Mouse (Mus musculus): Measurements from ENCODE around the gene Ttyh1.

The Ttyh1 gene

DNA sequence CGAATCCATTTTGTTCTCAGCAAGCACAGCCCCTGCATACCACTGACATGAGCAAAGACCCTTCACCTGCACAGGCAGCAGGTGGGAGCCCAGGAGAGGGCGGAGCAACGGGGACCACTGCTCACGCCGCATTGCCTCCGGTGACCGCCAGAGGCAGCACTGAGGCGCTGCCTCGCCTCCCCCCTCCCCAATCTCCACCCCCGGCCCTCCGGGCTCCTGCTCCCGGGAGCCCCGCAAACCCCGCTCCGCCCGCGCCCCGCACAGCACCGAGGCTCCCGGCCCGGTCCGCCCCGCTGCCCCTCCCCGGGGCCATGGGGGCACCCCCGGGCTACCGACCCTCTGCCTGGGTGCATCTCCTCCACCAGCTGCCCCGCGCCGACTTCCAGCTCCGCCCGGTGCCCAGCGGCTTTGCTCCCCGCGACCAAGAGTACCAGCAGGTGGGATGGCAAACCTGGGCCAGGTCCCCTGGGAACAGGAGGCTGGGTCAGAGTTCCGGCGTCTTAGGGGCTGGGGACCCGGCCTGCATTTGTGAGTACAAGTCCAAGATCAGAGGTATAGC is at the start of gene Ttyh1:
Gene Ttyh1, plus strand, starts transcription at position 65 of the 559 bp plus-strand sequence.
- no peak for DNase-seq (ENCODE audit: low spot score)

DNA sequence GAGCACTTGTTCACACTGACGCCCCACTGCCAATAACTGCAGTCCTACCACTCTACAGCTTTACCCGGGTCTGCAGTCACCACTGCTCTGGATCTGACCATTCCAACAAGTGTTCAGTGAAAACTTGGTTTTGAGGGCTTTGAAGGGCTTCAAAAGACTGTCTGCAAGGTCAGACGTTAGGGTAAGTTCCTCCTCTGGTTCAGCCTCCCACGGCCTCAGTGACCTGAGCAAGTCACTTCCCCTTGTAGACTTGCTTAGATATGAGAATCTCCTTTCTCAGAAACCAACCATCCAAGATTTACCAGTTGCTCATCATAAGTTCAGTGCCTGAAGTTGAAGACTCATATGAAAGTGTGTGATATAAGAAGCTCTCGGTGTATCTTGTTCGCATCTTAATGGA is 48.1 kb upstream of the Ttyh1 start:
- no peak for DNase-seq (ENCODE audit: low spot score)

DNA sequence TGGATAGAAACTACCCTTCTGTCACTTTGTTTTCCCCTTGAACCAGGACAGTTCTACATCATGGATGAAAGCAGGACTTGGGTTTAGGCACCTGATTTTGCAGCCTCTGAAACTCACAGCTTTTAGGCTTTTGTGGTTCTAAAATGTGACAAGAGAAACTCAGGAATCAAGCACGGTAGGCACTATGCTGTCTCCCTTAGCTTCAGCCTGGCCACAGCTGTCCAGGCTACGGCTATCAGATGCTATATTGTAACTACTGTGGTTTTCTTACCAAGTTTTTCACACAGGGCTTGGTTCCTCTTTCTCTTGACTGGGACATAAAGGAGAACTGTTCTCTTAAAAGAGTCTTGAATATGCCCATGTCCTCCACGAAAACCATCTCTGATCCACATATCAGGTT is 46.1 kb upstream of the Ttyh1 start:
- DNase-seq (ENCODE audit: low spot score): no peak

DNA sequence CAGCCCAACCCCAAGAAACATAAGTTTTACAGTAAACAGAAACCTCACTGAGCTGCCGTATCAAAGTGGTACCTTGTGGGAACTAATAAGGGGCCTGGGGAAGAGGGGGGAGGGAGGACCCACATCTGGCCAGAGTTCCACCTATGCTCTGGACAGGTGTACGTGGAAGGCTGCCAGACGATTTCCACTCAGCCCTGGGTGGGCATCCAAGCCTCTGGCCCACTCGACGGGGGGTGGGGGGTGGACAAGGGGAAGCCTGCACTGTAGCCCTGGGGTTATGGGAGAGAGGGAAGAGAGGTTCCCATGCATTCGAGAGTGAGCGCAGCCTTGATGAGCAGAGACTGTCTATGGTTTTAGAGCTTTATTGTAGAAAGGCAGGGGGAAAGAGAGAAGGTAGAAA is 39.7 kb upstream of the Ttyh1 start:
- no peak for DNase-seq (ENCODE audit: low spot score)

DNA sequence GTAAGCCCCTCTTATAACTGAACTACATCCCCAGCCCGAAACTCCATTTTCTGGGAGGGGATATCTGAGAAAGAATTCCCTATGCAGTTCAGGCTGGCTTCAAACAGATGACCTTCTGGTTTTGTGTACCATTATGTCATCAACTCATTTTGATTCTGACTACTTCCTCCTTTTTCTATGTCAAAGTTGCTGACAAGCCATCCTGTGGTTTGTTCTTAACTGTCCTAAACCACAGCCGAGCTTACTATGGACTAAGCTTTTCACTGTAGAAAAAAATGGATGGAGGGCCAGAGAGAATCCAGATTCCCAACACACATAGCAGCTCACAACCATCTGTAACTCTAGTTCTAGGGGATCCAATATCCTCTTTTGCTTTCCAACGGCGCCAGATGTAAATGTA is 38.7 kb upstream of the Ttyh1 start:
- DNase-seq (ENCODE audit: low spot score): no peak

DNA sequence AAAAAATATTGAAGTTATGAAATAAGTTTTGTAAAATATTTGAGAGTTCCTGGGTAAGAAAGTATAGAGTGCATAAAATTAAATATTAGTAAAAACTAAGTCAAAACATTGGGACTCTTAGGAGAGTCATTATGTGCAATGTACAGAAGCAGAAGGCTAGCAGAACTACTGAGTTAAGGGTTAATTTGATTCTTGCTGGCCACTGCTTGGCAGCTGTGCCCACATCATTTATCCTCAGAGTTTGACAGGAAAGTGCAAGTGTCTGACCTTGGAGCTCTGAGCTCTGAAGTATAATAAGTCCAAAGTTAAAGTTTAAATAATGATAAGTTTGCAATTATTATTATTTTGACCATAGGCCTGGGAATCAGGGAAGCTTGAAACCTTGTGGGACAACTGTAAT is 37.5 kb upstream of the Ttyh1 start:
- peak; percentile 18 for DNase-seq (ENCODE audit: low spot score)

DNA sequence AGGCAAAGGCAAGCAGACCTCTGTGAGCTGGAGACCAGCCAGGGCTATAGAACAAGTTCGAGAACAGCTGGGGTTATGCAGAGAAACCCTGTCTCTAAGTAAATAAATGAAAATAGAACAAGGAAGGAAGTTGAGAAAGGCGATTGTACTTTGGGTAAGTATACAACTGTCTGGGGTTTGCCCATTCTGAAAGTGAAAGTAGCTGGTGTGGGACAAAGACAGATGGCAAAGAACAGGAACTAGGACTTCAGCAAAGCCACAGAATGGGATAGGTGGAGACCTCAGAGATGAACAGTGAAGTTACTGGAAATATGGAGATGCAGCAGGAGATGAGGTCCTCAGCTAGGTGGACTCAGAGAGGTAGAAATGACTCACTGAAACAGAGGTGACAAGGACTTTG is 36.4 kb upstream of the Ttyh1 start:
- peak; percentile 61 for DNase-seq (ENCODE audit: low spot score)

DNA sequence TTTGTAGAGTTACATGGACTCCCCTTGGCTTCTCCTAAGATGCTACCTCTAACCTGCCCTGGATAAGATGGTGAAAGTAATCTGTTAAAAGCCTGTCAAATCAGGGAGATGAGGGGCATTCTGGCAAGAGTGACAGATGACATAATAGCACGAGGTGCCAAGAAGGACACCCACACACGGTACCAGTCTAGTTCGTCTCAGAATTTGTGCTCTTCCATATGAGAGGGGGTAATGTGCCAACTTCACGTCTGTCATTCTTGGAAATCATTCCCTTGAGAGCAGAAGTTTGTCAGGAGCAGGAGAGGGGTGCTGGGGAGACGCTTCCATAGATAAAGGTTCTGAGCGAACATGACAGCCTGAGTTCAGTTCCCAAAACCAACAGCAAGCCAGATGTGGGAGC is 35.0 kb upstream of the Ttyh1 start:
- no peak for DNase-seq (ENCODE audit: low spot score)

DNA sequence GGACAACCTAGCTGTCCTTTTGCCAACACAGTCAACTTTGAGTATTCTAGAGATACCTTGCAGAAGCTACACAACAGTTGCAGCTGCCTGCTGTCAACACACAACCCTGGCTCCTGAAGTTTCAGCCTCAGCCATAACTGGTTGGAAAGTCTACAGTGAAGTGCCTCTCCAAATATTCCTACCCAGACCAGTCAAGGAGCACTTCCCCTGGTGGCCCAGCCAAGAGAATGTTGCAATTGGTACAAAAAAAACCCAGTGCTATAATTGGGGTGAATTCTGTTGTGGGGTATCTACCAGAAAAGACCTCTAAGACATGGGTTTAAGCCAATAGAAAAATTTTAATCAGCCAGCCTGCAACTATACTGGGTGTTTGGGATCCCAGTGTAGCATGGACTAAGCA is 33.6 kb upstream of the Ttyh1 start:
- DNase-seq (ENCODE audit: low spot score): no peak

DNA sequence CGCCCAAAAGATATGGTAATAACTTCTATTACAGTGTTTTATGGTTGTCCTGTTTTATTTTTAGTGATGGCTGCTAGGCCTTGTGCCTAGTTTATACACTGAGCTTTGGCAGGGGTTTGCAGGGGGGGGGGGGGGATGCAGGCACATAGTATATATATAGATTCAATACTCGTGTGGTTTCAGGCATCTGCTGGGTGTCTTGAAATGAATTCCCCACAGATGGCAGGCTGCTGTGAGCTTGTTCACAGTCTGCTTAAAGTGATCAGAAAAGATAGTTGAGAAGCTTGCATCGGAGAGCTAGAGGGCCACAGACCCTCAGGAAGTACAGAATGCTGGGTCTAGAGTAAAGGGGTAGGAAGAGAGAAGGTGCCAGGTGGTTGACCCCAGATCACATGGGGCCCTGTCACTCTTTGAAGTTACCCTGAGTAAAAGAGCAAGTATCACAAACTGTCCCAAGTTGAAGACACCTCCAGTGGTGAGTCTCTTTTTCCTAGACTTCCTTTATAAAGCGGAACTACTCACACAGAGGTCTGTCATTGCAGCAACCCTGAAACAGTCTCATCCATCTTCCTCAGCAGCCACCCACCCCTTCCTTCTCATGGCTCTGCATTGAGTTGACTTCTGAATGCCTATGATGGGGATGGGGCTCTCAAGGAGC is 31.8 kb upstream of the Ttyh1 start:
- no peak for DNase-seq (ENCODE audit: low spot score)

DNA sequence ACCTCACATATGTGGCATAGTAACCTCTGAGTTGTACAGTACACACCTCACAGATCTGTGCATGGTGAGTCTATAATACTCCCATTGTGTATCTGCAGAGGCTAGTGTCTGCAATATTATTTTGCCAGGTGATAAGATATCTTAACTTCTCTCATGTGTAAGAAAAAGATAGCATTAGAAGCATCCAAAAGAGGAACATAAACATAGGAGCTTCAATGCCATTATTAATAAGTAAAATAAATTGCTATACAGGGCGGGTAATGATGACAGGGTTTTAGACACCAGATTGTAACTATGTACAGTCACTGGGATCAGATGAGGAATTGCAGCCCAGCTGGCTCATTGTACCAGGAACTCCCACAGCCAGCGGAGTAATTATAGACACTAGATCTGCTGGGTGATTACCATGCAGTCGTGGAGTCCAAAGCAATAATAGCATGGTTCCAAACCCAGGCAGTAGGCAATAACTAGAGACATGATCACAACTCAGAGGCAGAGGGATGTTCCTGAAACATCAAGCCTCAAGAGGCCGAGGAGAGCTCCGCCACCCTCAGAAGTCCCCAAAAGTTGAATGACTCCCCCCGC is 31.2 kb upstream of the Ttyh1 start:
- no peak for DNase-seq (ENCODE audit: low spot score)

DNA sequence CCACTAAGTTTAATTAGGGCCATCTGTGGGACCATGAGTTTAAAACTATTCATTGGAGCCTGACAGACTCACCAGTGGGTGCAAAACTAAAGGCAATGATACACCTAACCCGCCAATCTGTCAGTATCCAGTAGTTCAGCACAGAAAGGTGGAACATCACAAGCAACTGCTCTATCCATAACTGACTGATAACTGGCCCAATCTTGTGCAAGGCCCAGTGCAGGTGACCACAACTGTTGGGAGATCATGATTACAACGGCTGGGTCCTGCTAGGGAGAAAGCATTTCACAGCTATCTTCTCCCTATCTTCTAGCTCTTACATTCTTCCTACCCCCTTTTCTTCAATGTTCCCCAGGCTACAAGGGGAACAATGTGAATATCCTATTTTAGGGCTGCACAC is 30.5 kb upstream of the Ttyh1 start:
- no peak for DNase-seq (ENCODE audit: low spot score)

DNA sequence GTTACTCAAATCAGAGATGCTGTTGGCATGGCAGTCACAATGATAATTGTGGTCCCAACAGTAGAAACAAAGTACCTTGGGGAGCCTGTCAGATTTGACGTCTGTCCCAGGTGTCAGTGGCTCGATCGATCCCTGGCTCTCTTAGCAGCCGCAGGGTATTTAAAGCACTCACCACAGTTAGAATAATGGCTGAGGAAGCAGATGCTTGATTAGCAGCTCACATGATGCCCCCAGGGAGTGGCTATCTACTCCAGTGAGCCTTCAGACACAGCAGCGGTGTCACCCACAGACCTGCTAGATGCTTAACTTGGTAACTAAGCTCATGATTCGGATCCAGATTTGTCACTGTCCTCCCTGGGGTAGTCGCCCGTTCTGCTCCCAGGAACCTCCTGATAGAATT is 28.0 kb upstream of the Ttyh1 start:
- no peak for DNase-seq (ENCODE audit: low spot score)

DNA sequence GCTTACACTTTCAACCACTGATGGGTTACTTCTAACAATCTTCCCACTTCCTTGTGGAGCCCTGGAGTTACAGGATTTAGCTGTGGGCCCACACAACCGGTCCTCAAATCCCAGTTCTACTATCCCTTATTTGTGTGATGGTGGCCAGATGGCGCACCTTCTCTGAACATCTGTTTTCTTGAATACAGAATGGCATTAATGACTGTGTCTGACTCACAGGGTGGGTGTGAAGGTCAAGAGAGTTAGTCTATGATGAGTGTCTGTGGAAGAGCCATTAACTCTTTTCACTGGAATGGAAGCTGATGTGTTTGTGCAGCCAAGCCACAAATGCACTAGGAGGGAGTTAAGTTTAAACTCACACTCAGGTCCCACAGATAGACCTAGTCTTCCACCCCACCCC is 20.9 kb upstream of the Ttyh1 start:
- no peak for DNase-seq (ENCODE audit: low spot score)

DNA sequence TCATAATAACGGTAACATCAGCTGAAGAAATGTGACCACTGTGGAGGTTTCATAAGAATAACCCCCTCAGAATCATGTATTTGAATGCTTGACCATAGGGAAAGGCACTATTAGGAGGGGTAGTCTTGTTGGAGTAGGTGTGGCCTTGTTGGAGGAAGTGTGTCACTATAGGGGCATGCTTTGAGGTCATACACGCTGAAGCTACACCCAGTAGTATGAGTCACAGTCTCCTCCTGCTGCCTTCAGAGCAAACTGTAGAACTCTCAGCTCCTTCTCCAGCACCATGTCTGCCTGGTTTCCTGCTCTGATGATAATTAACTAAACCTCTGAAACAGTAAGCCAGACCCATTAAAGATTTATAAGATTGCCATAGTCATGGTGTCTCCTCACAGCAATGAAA is 20.4 kb upstream of the Ttyh1 start:
- no peak for DNase-seq (ENCODE audit: low spot score)

DNA sequence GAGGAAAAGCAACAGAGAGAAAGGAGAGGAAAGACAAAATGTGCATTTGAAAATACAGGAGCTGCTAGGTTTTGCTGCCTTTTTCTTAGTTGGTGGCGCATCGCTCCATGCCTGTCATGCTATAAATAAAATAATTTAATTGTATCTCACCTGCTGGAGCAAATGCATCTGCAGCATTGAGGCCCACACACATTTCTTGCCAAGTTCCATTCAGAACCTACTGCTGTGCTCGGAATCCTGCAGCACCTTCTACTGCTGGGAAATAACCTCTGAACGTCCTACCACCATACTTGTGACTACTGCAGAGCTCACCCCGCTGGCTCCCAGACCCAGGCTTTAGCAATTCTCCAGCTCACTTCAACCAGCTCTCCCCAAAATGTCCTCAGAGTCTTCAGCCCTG is 18.1 kb upstream of the Ttyh1 start:
- DNase-seq (ENCODE audit: low spot score): no peak

DNA sequence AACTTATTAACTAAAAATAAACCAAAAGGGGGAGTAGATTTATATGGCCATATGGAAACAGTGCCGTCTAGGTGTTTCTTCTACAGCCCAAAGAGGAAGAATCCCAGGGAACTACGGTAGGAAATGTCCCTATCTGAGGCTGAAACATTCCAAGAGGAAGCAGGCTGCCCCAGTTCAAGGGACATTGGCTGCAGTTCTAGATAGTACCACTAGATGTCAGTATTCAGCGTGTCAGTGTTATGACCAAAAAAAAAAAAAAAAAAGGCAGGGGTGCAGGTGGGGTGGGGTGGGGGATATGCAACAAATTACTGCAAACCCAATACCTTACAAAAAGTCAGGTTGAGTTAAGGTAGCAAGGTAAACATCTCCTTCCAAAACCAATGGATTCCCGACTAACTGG is 15.8 kb upstream of the Ttyh1 start:
- DNase-seq (ENCODE audit: low spot score): peak; percentile 67

DNA sequence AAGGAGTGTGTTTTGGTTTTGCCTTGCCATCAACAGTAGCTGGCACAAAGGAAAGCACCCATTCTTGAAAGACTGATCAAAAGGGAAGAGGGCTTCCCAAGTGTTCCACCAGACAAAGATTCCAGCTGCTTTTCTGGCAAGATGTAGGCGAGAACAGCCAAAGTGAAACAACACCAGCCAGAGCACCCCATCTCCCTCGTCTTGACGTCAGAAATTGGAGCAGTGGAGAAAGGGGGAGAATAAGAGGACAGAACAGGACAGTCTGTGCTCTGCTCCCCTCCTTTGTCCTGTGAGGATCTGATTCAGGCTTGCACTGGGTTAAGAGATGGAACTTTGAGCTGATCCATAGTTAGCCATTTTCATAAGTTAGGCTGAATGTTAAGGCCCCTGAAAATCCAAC is 7.4 kb upstream of the Ttyh1 start:
- no peak for DNase-seq (ENCODE audit: low spot score)

DNA sequence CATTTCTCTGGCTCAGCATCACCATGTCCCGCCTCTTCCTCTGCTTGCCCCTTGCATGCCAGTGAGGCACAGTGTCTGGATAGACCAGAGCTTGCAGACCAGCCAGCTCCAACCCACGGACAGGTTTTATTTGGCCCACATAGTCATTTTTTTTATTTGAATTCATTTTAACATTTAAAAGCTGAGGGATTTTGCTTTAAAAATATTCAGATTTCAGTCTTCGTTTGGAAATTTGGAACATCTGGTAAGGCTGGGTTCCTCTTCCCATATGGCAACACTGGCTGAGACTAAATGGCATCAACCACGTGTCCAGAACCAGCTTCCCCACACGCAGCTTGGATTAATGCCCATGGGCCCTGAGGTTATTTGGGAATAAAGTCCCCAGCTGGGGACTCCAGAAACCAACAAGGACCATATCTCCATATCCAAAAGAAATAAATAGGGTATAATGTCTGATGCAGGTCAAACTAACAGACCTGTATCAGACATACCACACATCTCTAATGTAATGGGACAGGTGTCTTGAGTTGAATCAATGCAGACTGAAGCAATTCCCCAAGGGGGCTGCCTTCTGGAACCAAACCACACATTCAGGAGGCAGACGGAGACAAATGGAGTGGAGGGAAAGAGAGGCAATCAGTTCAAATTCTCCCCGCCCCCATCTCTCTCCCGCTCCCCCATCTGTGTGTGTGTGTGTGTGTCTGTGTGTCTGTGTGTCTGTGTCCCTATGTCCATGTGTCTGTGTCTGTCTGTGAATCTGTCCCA is 2.0 kb upstream of the Ttyh1 start:
- no peak for DNase-seq (ENCODE audit: low spot score)

DNA sequence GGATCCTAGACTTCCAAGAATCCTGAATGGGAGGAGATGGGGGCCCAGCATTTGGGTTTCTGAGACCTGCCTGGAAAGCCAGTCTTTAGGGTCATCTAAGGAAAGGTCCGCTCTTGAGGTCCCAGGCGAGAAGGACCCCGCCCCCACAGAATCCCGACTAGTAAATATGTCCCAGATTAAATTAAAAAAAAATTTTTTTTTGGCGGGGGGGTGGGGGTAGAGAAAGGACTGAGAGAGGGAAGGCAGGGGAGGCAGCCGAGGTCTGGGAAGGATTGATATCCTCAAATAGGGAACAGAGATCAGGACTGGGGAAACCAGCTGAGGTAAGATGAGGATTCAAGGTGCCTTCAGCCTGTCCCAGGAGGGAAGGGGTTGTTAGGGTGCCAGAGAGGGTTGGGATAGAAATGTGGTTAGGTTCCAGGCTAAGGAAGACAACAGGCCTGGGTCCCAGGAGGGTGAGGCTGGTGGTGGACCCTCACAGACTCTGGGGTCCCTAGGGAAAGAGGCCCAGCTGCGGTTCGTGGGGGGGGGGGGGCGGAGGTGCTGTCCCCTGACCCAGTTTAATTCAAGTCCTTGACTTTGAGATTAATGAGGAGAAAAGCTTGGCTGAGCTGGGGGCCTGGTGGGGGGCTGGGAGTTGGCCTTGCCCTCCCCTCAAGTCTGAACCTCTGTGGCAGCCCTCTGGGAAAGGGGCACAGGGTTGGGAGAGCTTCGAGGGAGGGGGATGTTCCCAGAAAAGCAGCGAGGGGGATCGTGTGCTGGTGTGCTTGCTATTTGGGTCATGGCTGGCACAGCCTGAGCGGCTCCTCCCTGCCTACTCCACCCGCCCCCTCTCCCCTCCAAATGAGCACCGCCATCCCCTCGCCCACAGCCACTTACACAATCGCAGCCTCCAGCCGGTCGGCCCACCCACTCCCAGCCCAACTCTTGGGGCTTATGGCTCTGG is 1.0 kb downstream of the Ttyh1 start:
- DNase-seq (ENCODE audit: low spot score): no peak

DNA sequence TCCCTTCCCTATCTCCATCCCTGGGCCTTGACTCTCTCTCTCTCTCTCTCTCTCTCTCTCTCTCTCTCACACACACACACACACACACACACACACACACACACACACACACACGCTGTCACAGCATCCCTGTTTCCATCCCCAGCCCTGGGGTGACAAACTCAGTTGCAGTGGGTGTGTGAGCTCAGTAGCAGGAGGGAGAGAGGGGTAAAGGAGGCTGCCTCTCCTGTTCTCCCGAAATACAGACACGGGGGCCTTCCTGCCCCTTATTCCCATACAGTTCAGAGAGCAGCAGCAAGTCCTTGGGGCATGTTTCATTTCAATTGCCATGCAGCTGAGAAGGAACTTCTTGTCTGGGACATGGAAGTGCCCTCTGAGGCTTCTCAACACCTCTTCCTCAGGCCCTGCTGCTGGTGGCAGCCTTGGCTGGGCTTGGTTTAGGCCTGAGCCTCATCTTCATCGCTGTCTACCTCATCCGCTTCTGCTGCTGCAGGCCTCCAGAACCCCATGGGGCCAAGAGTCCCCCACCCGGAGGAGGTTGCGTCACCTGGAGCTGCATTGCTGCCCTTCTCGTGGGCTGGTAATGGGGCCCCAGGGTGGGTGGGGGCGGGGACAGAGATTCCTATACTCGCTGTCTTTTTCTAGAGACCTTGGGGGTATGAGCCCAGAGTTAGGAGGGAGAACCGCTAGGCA is 3.0 kb downstream of the Ttyh1 start:
- DNase-seq (ENCODE audit: low spot score): no peak

DNA sequence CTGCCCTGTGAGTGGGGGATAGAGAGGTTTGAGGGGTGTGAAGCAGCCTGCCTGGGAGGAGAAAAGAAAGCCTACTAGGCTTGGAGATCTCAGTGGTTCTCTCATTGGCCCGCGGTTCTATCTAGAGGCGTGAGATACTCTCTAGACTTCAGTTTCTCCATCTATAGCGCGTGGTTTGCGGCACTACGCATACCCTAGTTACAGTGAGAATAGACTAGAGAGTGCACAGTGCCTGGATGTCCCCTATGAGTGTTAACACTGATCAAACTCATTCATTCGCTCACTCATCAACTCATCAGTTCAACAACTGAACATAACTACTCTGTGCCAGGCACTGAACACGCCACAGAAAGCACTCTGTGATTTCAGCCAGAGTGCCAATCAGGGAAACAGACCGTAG is 3.6 kb downstream of the Ttyh1 start:
- DNase-seq (ENCODE audit: low spot score): no peak
